Mouse (Mus musculus): ENCODE data around the gene Hsd3b6.
"Not testable (repeated sequence)": the region's sequence is repeated elsewhere in the genome, so short reads cannot be mapped to it uniquely, and the experiment has no call there.

Hsd3b6 gene

DNA sequence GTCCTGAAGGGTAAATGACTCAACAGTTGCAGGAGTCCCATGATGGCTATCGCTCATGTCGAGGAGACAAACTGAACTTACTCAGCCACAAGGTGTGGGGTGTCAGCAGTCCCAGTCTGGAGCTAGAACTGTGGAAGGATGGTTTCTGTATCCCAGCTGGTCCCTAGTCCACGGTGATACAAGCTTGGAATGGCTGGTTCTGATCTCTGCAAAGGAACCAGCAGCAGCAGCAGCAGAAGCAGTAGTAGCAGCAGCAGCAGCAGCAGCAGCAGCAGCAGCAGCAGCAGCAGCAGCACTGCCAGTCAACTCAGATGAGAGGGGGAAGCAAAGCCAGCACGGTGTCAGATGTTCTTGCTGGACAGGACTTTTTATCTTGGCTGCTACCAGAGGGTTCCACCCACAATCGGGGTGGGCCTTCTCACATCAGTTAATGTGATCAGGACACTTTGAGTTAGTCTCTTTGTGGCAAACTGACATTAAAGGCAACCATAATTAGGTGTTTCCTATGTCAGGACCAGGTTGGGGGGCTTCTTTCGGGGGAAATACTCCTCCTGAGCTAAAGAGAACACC lies at the start of gene Hsd3b6:
Gene Hsd3b6 (minus strand): TSS at position 343 of the 570 bp plus-strand sequence.
- no peak for DNase-seq (ENCODE audit: extremely low read depth, insufficient read length, low spot score)

- DNase-seq (ENCODE audit: extremely low read depth, insufficient read length, low spot score) = no peak
Measured at GRCm38 (mm10) chr3:98862800-98863199, 48.6 kb upstream of the Hsd3b6 start.

GRCm38 (mm10) chr3:98859576-98859975 lies 45.3 kb upstream of the Hsd3b6 start, which contains the start of gene Hsd3b1:
Hsd3b1 (minus strand) TSS chr3:98859794.
- no peak for DNase-seq (ENCODE audit: extremely low read depth, insufficient read length, low spot score)

DNA sequence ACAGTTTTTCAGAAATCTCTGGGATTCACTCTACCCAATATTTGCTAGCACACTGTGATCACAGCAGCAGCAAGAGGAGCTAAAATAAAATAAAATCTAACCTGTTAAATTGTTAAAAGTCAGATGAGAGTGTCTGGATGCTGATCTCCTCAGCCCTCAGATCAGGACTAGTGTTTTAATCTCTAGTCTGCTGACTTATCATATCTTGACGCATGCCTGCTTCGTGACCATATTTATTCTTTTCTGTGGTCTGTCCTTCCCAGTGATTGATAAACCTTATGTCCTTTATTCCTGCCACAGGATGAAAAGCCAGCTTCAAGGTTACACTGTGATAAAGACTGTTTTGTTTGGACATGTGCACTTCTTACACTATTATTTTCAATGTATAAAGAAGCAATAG lies 43.8 kb upstream of the Hsd3b6 start:
- DNase-seq (ENCODE audit: extremely low read depth, insufficient read length, low spot score) = no peak

DNA sequence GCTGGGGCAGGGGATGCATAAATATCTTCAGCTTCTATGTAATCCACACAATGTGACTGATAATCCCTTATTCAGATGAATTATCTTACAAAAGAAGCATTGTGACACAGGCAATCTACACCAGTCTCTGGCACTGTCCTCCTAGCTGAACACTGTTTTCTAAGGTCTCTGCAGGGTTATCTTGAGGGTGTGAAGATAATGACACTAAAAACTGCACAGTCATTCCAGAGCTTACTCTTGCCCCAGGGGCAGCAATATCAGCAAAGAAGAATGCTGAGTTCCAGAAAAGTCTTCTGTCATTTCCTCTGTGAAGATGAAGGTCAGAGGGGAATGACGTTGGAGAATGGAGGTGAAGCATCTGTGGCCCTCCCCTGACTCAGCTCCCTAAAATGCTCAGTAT lies 42.6 kb upstream of the Hsd3b6 start:
- no peak for DNase-seq (ENCODE audit: extremely low read depth, insufficient read length, low spot score)

DNA sequence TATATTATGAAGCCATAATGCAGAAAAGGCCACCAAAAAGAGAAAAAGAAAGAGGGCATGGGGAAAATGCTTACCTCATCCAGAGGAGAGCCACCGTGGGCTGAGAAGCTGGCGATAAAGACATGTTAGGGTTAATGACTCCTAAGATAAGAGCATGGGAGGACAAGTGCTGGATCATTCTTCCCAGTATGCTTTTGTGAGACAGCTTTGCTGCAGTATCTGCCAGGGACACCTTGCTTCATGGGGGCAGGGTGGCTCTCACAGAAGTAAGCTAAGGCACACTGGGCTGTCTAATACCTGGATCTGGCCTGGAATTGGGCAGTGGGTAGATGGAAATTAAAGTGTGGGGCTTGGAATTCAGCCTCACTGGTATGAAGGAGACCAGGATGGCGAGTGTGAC lies 40.9 kb upstream of the Hsd3b6 start:
- DNase-seq (ENCODE audit: extremely low read depth, insufficient read length, low spot score) = no peak

DNA sequence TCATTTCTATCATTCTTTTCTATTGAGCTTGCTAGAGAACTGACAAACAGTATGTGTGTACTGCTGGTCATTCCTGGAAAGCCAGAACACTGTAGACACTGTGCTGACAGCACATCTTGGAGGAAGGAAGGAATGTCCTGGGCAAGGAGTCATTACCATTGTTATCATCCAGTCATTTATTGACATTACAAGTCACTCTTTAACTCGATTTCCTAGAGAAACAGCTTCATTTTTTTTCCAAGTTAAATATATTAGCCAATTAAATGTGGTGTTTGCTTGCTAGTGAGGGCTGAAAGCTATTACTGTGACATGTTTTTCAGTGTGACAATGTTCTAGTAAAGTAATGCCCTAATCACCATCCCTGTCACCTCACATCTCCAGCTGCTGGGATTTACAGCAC lies 39.4 kb upstream of the Hsd3b6 start:
- no peak for DNase-seq (ENCODE audit: extremely low read depth, insufficient read length, low spot score)

GRCm38 (mm10) chr3:98853051-98853450 lies 38.8 kb upstream of the Hsd3b6 start:
- no peak for DNase-seq (ENCODE audit: extremely low read depth, insufficient read length, low spot score)

DNA sequence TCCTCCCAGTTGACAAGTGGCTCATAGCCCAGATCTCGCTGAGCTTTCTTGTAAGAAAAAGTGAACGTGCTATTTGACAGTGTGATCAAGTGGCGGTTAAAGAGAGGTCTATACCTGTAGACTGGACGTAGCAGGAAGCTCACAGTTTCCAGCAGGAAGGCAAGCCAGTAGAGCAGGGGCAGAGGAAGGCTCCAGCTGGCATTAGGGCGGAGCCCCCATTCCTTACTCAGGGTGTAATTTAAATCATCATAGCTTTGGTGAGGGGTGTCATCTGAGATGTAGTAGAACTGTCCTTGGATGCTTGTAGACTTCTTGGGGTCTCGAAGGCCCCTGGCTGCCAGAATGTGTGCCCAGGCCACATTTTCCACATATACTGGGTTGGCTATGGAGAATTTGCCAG lies 38.4 kb upstream of the Hsd3b6 start:
- DNase-seq (ENCODE audit: extremely low read depth, insufficient read length, low spot score) = no peak

GRCm38 (mm10) chr3:98851853-98852252 lies 37.6 kb upstream of the Hsd3b6 start:
- DNase-seq (ENCODE audit: extremely low read depth, insufficient read length, low spot score) = no peak

GRCm38 (mm10) chr3:98850262-98850661 lies 36.0 kb upstream of the Hsd3b6 start:
- DNase-seq (ENCODE audit: extremely low read depth, insufficient read length, low spot score) = no peak

DNA sequence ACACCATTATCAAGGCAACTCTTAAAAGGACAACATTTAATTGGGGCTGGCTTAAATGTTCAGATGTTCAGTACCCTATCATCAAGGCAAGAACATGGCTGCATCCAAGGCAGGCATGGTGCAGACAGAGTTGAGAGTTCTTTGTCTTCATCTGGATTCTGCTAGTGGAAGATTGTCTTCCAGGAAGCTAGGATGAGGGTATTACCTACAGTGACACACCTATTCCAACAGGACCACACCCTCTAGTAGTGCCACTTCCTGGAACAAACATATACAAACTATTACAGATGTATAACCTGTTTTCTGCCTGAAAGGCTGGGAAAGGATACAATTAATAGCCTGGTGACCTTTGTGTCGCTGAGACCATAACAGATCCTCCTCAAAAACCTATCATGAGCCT lies 34.7 kb upstream of the Hsd3b6 start:
- DNase-seq (ENCODE audit: extremely low read depth, insufficient read length, low spot score) = no peak

GRCm38 (mm10) chr3:98812653-98813052 lies 1.6 kb downstream of the Hsd3b6 start:
- not testable (repeated sequence) for DNase-seq (ENCODE audit: extremely low read depth, insufficient read length, low spot score)

DNA sequence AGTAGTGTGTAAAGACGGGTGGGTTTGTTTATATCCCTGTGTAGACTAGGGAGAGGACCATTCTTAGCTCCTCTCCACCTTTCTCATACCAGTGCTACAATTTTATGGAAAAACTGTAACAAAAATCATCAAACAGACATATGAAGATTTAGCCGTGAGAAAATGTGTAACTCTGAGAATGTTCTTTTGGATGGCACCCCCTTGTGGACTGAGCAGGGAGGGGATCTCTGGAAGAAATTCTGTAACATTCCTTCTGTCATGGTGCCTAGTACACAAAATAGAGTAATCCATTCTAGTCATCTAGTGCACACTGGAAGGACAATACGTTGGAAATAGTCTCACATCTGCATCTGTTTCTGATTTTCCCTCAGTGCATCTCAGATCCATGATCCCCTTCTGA lies 9.2 kb downstream of the Hsd3b6 start:
- not testable (repeated sequence) for DNase-seq (ENCODE audit: extremely low read depth, insufficient read length, low spot score)

DNA sequence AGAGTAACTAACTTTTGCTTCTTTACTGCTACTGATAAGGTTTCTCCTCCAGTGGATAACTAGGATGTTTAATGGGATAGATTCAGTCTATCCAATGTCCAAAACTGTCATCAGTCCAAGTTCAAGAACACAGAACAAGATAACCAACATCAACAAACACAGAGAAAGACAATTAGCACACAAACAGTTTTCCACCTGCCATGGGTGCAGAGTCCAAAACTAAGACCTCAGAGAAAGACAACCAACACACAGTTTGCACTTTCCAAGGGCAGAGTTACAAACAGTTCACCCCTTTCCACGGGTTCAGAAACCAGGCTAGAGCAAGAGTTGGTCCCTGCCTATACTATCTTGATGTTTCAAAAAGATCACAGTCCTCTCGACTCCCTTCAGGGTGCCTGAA lies 27.7 kb downstream of the Hsd3b6 start:
- DNase-seq (ENCODE audit: extremely low read depth, insufficient read length, low spot score) = no peak

DNA sequence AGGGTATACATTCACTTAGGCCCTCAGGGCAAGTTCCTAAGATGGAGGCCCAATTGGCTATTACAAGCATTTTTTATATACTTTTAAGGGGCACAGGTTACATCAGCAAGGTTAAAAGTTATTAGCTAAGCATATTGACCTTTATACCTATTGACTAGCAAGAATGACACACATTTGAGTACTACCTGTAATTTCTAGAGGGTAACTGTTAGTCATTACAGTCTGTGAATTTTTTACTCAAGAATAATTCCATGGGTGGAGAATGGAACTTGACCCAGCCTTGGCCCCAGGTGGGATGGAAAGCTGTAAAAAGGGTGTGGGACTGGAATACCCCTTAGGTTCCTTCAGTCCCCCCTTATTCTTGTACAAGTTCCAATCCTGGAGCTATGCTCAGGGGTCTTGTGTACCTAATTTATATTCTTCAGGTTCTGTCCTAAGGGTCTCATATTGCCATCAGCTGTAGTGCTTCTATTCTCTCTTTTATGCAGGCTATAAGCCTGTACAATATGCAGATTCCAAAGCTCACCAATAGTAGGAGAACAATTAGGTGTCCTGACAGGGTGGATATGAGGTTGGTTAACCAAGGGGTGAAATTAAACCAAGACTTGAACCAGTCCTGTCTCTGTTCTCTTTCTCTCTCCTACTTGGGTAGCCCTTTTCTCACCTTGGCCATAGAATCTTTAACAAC lies 31.9 kb downstream of the Hsd3b6 start:
- DNase-seq (ENCODE audit: extremely low read depth, insufficient read length, low spot score) = no peak

DNA sequence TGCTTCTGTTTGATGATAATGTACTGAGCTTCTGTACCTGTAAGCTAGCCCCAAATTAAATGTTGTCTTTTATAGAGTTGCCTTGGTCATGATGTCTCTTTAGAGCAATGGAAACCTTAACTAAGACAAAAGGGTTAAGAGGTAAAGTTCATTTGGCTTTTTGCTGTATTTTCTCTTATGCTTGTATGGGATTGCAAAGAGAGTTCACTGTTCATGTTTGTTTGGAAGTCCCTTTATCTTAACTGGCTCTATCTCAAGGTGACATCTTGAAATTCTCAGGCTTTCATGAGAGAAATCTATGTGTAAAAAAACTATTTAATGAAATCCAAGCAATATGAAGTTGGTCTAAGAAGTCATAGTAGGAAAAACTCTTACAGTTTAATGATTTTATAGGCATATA lies 33.3 kb downstream of the Hsd3b6 start:
- no peak for DNase-seq (ENCODE audit: extremely low read depth, insufficient read length, low spot score)

DNA sequence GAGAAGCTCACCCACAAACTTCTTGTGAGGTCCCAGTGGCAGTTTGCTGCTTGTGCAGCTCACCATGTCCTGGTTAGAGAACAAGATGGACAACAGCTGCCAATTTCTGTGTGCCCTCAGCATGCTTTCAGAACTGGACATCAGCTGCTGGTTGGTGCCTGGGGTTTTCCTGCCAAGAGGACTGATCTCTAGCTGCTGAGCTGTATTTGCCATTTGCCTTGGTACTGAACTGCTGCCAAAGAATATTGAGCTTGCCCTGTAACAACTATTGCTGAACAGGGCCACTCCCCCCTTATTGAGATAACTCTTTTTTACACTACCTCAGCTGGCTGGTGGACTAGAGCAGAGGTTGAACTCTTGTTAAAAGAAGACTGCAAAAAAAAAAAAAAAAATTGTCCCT lies 50.1 kb downstream of the Hsd3b6 start:
- no peak for DNase-seq (ENCODE audit: extremely low read depth, insufficient read length, low spot score)

DNA sequence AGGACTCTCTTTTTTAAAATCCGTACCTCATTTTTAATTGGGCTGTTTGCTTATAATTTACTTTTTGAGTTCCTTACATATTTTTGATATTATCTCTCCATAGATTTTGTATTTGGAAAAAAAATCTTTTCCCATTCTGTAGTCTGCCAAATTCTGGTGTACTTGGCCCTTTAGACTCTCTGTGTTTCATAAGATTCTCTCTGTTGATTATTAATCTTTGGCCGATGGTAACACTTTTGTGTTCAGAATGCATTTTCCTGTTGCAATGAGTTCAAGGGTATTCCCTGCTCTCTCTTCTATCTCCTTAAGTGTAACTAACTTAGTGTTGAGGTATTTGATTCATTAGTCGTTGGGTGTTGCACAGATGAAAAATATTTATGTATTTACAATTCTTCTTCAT lies 57.4 kb downstream of the Hsd3b6 start:
- no peak for DNase-seq (ENCODE audit: extremely low read depth, insufficient read length, low spot score)

All from 3134 (cell line).